Mouse (Mus musculus): ENCODE data around the gene Med27. TPM values are rescaled to one million over a fixed set of nuclear protein-coding genes. Genes with fewer than 3 reads are reported as not detected.

Gene Med27
- 37.4 and 39.5 TPM in 2 replicates for polyA plus RNA-seq (2012; rRNA removed; ENCODE audit: low replicate concordance)

DNA sequence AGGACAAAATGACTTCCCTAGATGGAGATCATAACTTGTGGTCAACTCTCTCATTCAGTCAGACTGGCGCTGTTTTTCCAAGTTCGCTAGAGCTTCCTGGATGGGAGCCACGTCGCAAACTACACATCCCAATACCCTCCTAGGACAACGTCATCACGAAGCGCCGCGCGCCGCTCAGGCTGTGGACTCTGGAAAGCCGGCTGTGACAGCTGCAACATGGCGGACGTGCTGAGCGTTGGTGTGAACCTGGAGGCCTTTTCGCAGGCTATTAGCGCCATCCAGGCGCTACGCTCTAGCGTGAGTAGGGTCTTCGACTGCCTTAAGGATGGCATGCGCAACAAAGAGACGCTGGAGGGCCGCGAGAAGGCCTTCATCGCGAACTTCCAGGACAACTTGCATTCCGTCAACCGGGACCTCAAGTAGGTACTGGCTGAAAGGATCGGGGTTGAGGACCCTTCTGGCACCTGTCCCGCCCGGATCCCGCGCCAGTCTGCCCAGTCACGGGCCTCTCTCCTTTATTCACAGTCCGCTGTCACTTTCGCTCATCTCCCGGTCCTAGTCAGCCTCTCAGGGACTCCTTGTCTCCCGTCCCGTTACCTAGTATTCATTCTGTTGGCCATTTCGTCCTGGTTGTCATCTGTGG, at the start of gene Med27:
Gene Med27, plus strand, starts transcription at position 191 of the 643 bp plus-strand sequence.

Other genes starting within 250 kb of the Med27 start
- 6.0 and 8.5 TPM in 2 replicates for gene Setx, start 222.6 kb upstream of the Med27 start, polyA plus RNA-seq (2012; rRNA removed; ENCODE audit: low replicate concordance)
- 48.9 and 52.2 TPM in 2 replicates for gene Ntng2, start 93.8 kb upstream of the Med27 start, polyA plus RNA-seq (2012; rRNA removed; ENCODE audit: low replicate concordance)

Measured in subcutaneous adipose tissue, adult 2 months (tissue).